ENCODE assay signal across 11 mouse cellular contexts in genomic region chr7:43346571-43346970, GRCm38 (mm10). TPM values are rescaled to one million over a fixed set of nuclear protein-coding genes. Genes with fewer than 3 reads are reported as not detected.
"Had no signal": no experiment of that assay in that cellular context is flagged by ENCODE, and none has a peak within 500 bp of the region (broad histone marks: within the 10 kb centered on the region; RNA-seq: fewer than 3 reads in every experiment).

No protein-coding gene starts in this region.

- H3K27me3 ChIP-seq: limb, embryonic 13.5 days; midbrain, embryonic 13.5 days had no signal

- ATAC-seq: midbrain, embryonic 13.5 days had no signal

- H3K4me3 ChIP-seq: layer of hippocampus, adult 2 months; limb, embryonic 13.5 days; midbrain, embryonic 13.5 days had no signal

- H3K9me3 ChIP-seq: limb, embryonic 13.5 days; midbrain, embryonic 13.5 days had no signal

- H3K36me3 ChIP-seq: limb, embryonic 13.5 days; midbrain, embryonic 13.5 days had no signal

- H3K27ac ChIP-seq: kidney, postnatal 0 days; layer of hippocampus, adult 2 months; limb, embryonic 13.5 days; liver, embryonic 14.5 days; midbrain, embryonic 13.5 days had no signal

- H3K4me1 ChIP-seq: limb, embryonic 13.5 days; midbrain, embryonic 13.5 days had no signal

- DNase-seq: kidney, postnatal 4 days; left cerebral cortex, postnatal 4 days; lung, adult 18-20 months; thymus, adult 18-20 months; thymus, postnatal 14 days had no signal

- H3K9ac ChIP-seq: limb, embryonic 13.5 days; liver, embryonic 14.5 days; midbrain, embryonic 13.5 days had no signal

RNA-seq across cellular contexts. Expression of gene Siglecf, which starts 4.6 kb away (rescaled TPM):
- polyA plus RNA-seq: kidney, postnatal 0 days; stomach, embryonic 14.5 days had no signal
